Mouse (Mus musculus) myocyte (in vitro differentiated cells): Measurements from ENCODE around the gene Pycr1. TPM values are rescaled to one million over a fixed set of nuclear protein-coding genes. Genes with fewer than 3 reads are reported as not detected.

ENCODE experiments used
- H3K27me3 ChIP-seq: one replicate; pipeline ENCODE4 v1.6.1; 2011; ENCODE audit not compliant: control insufficient read depth, insufficient read depth, insufficient read length
- H3K36me3 ChIP-seq: one replicate; pipeline ENCODE4 v1.6.1; 2011; ENCODE audit not compliant: control insufficient read depth, insufficient read depth
- H3K4me2 ChIP-seq: one replicate; pipeline ENCODE4 v1.6.1; 2011; ENCODE audit warnings: low read depth, control low read depth
- H3K4me3 ChIP-seq: one replicate; pipeline ENCODE4 v1.5.1; 2011; ENCODE audit warnings: mild to moderate bottlenecking, control low read depth, moderate library complexity
- H3K79me2 ChIP-seq: one replicate; pipeline ENCODE4 v1.6.1; 2011; ENCODE audit not compliant: control insufficient read depth, insufficient read depth
- H3ac ChIP-seq: one replicate; pipeline ENCODE4 v1.6.1; 2011; ENCODE audit not compliant: control insufficient read depth, insufficient read length
- CEBPB ChIP-seq: IDR thresholded peaks from 2 replicates; pipeline ENCODE4 v1.6.1; 2011; ENCODE audit warnings: mild to moderate bottlenecking, moderate library complexity; ENCODE audit not compliant: poor library complexity, insufficient read depth, severe bottlenecking
- E2F4 ChIP-seq: IDR thresholded peaks from one replicate; pipeline ENCODE4 v1.6.1; 2011; ENCODE audit warnings: mild to moderate bottlenecking, control low read depth, moderate library complexity; ENCODE audit not compliant: insufficient read depth
- MAX ChIP-seq: IDR thresholded peaks from one replicate; pipeline ENCODE4 v1.6.1; 2011; ENCODE audit warnings: low read depth, mild to moderate bottlenecking, control low read depth
- MYOD1 ChIP-seq, 3 experiments: IDR thresholded peaks; one replicate each; pipeline ENCODE4 v1.6.1; 2011; ENCODE audit warnings: control low read depth in 2 of 3, low read depth in 2 of 3, mild to moderate bottlenecking in 2 of 3, moderate library complexity in 1 of 3; ENCODE audit not compliant: insufficient read length in 2 of 3, control insufficient read depth in 1 of 3
- MYOG ChIP-seq, 3 experiments: IDR thresholded peaks; one replicate each; pipeline ENCODE4 v1.6.1; 2011; ENCODE audit warnings: control low read depth in 2 of 3, low read depth in 2 of 3, mild to moderate bottlenecking in 2 of 3; ENCODE audit not compliant: insufficient read length in 2 of 3, control insufficient read depth in 1 of 3, insufficient read depth in 1 of 3
- POLR2A ChIP-seq: IDR thresholded peaks from one replicate; pipeline ENCODE4 v1.6.1; 2011; ENCODE audit warnings: low read depth, mild to moderate bottlenecking, control low read depth, moderate library complexity; ENCODE audit not compliant: insufficient read length
- POLR2AphosphoS2 ChIP-seq: IDR thresholded peaks from one replicate; pipeline ENCODE4 v1.6.1; 2011; ENCODE audit warnings: low read depth, control low read depth; ENCODE audit not compliant: insufficient read length
- REST ChIP-seq: IDR thresholded peaks from one replicate; pipeline ENCODE4 v1.6.1; 2011; ENCODE audit warnings: mild to moderate bottlenecking, control low read depth, moderate library complexity; ENCODE audit not compliant: insufficient read depth, insufficient read length
- SRF ChIP-seq: IDR thresholded peaks from one replicate; pipeline ENCODE4 v1.6.1; 2011; ENCODE audit warnings: low read depth; ENCODE audit not compliant: control insufficient read depth, insufficient read length
- TCF12 ChIP-seq: IDR thresholded peaks from one replicate; pipeline ENCODE4 v1.6.1; 2011; ENCODE audit warnings: mild to moderate bottlenecking, control low read depth; ENCODE audit not compliant: poor library complexity, insufficient read depth, severe bottlenecking
- TCF3 ChIP-seq: IDR thresholded peaks from one replicate; pipeline ENCODE4 v1.6.1; 2011; ENCODE audit warnings: low read depth, control low read depth; ENCODE audit not compliant: insufficient read length
- USF1 ChIP-seq: IDR thresholded peaks from one replicate; pipeline ENCODE4 v1.6.1; 2011; ENCODE audit warnings: low read depth, mild to moderate bottlenecking, control low read depth, moderate library complexity
- polyA plus RNA-seq: library from polyadenylated mRNA; unstranded; fragments of >200 nt; fragmentation: generic; extraction: Trizol; gene quantifications from one replicate; pipeline ENCODE4 v1.2.1, GENCODE M21; 2012; ENCODE audit warnings: missing spikeins

The Pycr1 gene
- polyA plus RNA-seq, 1 experiment = 56.9 TPM

DNA sequence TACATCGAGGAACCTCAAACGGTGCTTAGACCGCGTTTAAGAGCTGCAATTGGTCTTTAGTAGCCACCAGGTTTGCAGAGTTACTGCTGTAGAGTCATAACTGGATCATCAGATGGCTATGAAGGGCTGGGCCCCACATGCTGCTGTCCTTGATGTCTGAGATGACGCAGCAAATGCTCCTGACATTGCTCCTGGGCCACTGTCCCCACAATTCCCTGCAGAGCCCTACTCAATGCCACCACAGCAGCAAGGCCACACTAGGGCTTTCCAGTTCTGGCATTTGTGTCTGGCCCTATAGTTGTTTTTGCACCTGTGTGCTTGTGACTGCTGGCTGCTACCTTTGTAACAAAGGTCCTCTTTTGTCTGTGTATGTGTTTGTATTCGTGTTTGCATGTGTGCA, 20.8 kb downstream of the Pycr1 start:
- Histone ChIP-seq H3K36me3 (peaks cover 29% of the 10 kb centered on the region), H3K4me2 (no peak overlapping the region), H3ac (no peak overlapping the region), H3K4me3 (no peak overlapping the region), H3K27me3 (no peaks in the 10 kb centered on the region), H3K79me2 (peaks cover 28% of the 10 kb centered on the region)
- TF ChIP-seq TCF12 (no peak), REST (no peak), E2F4 (no peak), CEBPB (no peak), TCF3 (no peak), USF1 (no peak), SRF (no peak), MAX (no peak), MYOG (IDR thresholded peaks at IDR 0.05; ENCODE audit: control insufficient read depth in 1 of 3, insufficient read depth in 1 of 3, insufficient read length in 2 of 3, low read depth in 2 of 3) (no peak), POLR2AphosphoS2 (no peak), MYOD1 (IDR thresholded peaks at IDR 0.05; ENCODE audit: control insufficient read depth in 1 of 3, insufficient read length in 2 of 3, low read depth in 2 of 3) (no peak), POLR2A (no peak)

- Histone ChIP-seq H3K79me2 (peaks cover 26% of the 10 kb centered on the region), H3K4me3 (no peak overlapping the region), H3K27me3 (no peaks in the 10 kb centered on the region), H3K36me3 (peaks cover 19% of the 10 kb centered on the region), H3K4me2 (no peak overlapping the region), H3ac (no peak overlapping the region)
- no peak for TF ChIP-seq POLR2A
- TF ChIP-seq REST = no peak
- no peak for TF ChIP-seq SRF
- no peak for TF ChIP-seq MAX
- no peak for TF ChIP-seq MYOD1 (IDR thresholded peaks at IDR 0.05; ENCODE audit: control insufficient read depth in 1 of 3, insufficient read length in 2 of 3, low read depth in 2 of 3)
- no peak for TF ChIP-seq TCF12
- TF ChIP-seq CEBPB = no peak
- no peak for TF ChIP-seq POLR2AphosphoS2
- no peak for TF ChIP-seq MYOG (IDR thresholded peaks at IDR 0.05; ENCODE audit: control insufficient read depth in 1 of 3, insufficient read depth in 1 of 3, insufficient read length in 2 of 3, low read depth in 2 of 3)
- no peak for TF ChIP-seq USF1
- no peak for TF ChIP-seq E2F4
- no peak for TF ChIP-seq TCF3
Observed at GRCm38 (mm10) chr11:120620195-120620594, 23.4 kb downstream of the Pycr1 start.

- Histone ChIP-seq H3K79me2 (peaks cover 34% of the 10 kb centered on the region), H3ac (no peak overlapping the region), H3K4me3 (no peak overlapping the region), H3K36me3 (peaks cover 22% of the 10 kb centered on the region), H3K27me3 (no peaks in the 10 kb centered on the region), H3K4me2 (no peak overlapping the region)
- TF ChIP-seq MYOD1 (IDR thresholded peaks at IDR 0.05; ENCODE audit: control insufficient read depth in 1 of 3, insufficient read length in 2 of 3, low read depth in 2 of 3) = no peak
- no peak for TF ChIP-seq USF1
- no peak for TF ChIP-seq MAX
- TF ChIP-seq CEBPB = no peak
- TF ChIP-seq E2F4 = no peak
- TF ChIP-seq TCF12 = no peak
Observed at GRCm38 (mm10) chr11:120618619-120619535, 24.7 kb downstream of the Pycr1 start.

DNA sequence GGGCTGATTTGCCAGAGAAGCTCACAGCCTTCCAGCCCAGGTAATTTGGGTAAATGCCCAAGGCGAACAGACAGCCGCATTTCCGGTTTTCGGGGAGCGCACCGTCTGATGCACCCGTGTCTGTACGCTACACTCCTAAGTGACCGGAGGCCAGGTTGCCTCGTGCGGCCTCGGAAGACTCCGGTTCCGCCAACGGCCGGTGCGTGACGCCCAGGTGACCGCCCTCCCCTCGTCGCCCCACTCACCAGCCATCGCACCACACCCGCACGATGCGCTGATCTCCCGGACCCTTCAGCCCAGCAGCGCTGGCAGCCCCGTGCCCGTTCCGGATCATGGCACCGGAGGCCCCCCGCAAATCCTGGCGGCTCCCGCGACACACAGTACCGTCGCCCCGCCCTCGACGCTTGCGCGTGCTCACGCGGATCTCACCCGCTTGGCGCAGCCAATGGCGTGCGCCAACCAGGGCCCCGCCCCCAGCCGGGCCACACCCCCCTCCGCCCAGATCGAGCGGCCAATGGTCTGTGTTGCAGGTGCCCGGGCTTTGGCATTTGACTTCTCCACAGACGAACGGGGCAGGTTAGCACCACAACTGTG, 26.0 kb downstream of the Pycr1 start, which contains the start of gene Pcyt2:
Gene Pcyt2, minus strand, starts transcription at position 418 of the 594 bp plus-strand sequence.
- Histone ChIP-seq H3ac (peak within 1 kb of the TSS; percentile 13), H3K27me3 (no peaks in the 10 kb centered on the region), H3K4me2 (peak within 1 kb of the TSS; percentile 82), H3K36me3 (peaks cover 26% of the 10 kb centered on the region), H3K4me3 (peak within 1 kb of the TSS; percentile 65), H3K79me2 (peaks cover 34% of the 10 kb centered on the region)
- no peak for TF ChIP-seq REST
- no peak for TF ChIP-seq TCF12
- TF ChIP-seq MYOG (IDR thresholded peaks at IDR 0.05; ENCODE audit: control insufficient read depth in 1 of 3, insufficient read depth in 1 of 3, insufficient read length in 2 of 3, low read depth in 2 of 3) = peak in 1 of 3 experiments; percentile 20
- peak; percentile 94 for TF ChIP-seq POLR2A
- TF ChIP-seq SRF = peak; percentile 35
- no peak for TF ChIP-seq USF1
- TF ChIP-seq POLR2AphosphoS2 = peak; percentile 99
- TF ChIP-seq MAX = no peak
- peak; percentile 26 for TF ChIP-seq E2F4
- no peak for TF ChIP-seq TCF3
- peak in 1 of 3 experiments; percentile 1 for TF ChIP-seq MYOD1 (IDR thresholded peaks at IDR 0.05; ENCODE audit: control insufficient read depth in 1 of 3, insufficient read length in 2 of 3, low read depth in 2 of 3)
- no peak for TF ChIP-seq CEBPB
